Mouse (Mus musculus) layer of hippocampus, adult 8-10 months (tissue): ENCODE results near the gene Tmem151a. TPM values are rescaled to one million over a fixed set of nuclear protein-coding genes. Genes with fewer than 3 reads are reported as not detected.

ENCODE experiments used
- DNase-seq, 2 experiments: peaks; one replicate each; pipeline ENCODE4 v3.0.0; 2022; ENCODE audit warnings: low spot score in 2 of 2
- total RNA-seq, 4 experiments: library from RNA; stranded (reverse); gene quantifications; 2 replicates each; pipeline ENCODE4 v1.2.4; 2022

The Tmem151a gene
- 100 to 1,000 TPM; 104 to 117 (median 106) TPM for total RNA-seq

- no peak for DNase-seq
These were observed at the start of gene Tmem151a for GRCm38 (mm10) chr19:5085145-5085863. Gene Tmem151a (minus strand): TSS chr19:5085531.

GRCm38 (mm10) chr19:5131237-5131636, 45.9 kb upstream of the Tmem151a start:
- DNase-seq = no peak

GRCm38 (mm10) chr19:5129770-5130169, 44.4 kb upstream of the Tmem151a start:
- no peak for DNase-seq

GRCm38 (mm10) chr19:5124055-5124614, 38.8 kb upstream of the Tmem151a start:
- DNase-seq = no peak

- no peak for DNase-seq
These were observed 37.9 kb upstream of the Tmem151a start for GRCm38 (mm10) chr19:5123241-5123640.

GRCm38 (mm10) chr19:5122492-5122891, 37.2 kb upstream of the Tmem151a start:
- DNase-seq = no peak

- no peak for DNase-seq
These were observed 33.0 kb upstream of the Tmem151a start, which contains the start of gene Klc2 for GRCm38 (mm10) chr19:5118384-5118698. Gene Klc2 (minus strand): TSS chr19:5118560.

- peak; percentile 80 to 91 for DNase-seq
These were observed 32.4 kb upstream of the Tmem151a start for GRCm38 (mm10) chr19:5117494-5118383.

GRCm38 (mm10) chr19:5113783-5114182, 28.5 kb upstream of the Tmem151a start:
- DNase-seq = peak in 1 of 2 experiments; percentile 65

- no peak for DNase-seq
These were observed 24.5 kb upstream of the Tmem151a start for GRCm38 (mm10) chr19:5109659-5110453.

- no peak for DNase-seq
These were observed 23.4 kb upstream of the Tmem151a start for GRCm38 (mm10) chr19:5108702-5109101.

- DNase-seq = no peak
These were observed 22.9 kb upstream of the Tmem151a start for GRCm38 (mm10) chr19:5108271-5108575.

GRCm38 (mm10) chr19:5107556-5108270, 22.4 kb upstream of the Tmem151a start:
- peak in 1 of 2 experiments; percentile 9 for DNase-seq

- DNase-seq = peak; percentile 98 to 99
These were observed 21.4 kb upstream of the Tmem151a start, which contains the start of gene Rab1b for GRCm38 (mm10) chr19:5106731-5107191. Gene Rab1b (minus strand): TSS chr19:5107072.

- DNase-seq = no peak
These were observed 20.7 kb upstream of the Tmem151a start for GRCm38 (mm10) chr19:5106074-5106473.

- peak in 1 of 2 experiments; percentile 75 for DNase-seq
These were observed 13.2 kb upstream of the Tmem151a start, which contains the start of gene Cnih2 for GRCm38 (mm10) chr19:5098363-5099143. Gene Cnih2 (minus strand): TSS chr19:5098521.

- no peak for DNase-seq
These were observed 12.4 kb upstream of the Tmem151a start for GRCm38 (mm10) chr19:5097521-5098362.

- peak in 1 of 2 experiments; percentile 73 for DNase-seq
These were observed 10.7 kb upstream of the Tmem151a start for GRCm38 (mm10) chr19:5095887-5096474.
